Mouse (Mus musculus): ENCODE measurements around the gene Gm49721. TPM values are rescaled to one million over a fixed set of nuclear protein-coding genes. Genes with fewer than 3 reads are reported as not detected.
A peak's percentile ranks its signal among the peaks of the same experiment; 100 is the strongest.
"Not testable (repeated sequence)": the region's sequence is repeated elsewhere in the genome, so short reads cannot be mapped to it uniquely, and the experiment has no call there.

The Gm49721 gene
- polyA plus RNA-seq, 1 experiment from 2014 or later: 0.35 TPM

GRCm38 (mm10) chr17:6972836-6973396 lies 5.8 kb upstream of the Gm49721 start:
- H3K36me3 ChIP-seq (ENCODE audit: control insufficient read depth, insufficient read depth, low read length); H3K27ac ChIP-seq (ENCODE audit: low read depth, low read length); ATAC-seq; H3K4me1 ChIP-seq (ENCODE audit: control insufficient read depth, insufficient read depth, low read depth, low read length); H3K4me3 ChIP-seq (ENCODE audit: low read length); H3K27me3 ChIP-seq (replicated peaks; ENCODE audit: control insufficient read depth, insufficient read depth, low read length); H3K9me3 ChIP-seq (ENCODE audit: control insufficient read depth, low read length); H3K9ac ChIP-seq (ENCODE audit: low read depth, low read length); H3K4me2 ChIP-seq (ENCODE audit: low read length): not testable (repeated sequence)
- WGBS: 44% methylated on average over 3 of the region's 4 CpGs

- not testable (repeated sequence) for H3K27ac ChIP-seq (ENCODE audit: low read depth, low read length); H3K36me3 ChIP-seq (ENCODE audit: control insufficient read depth, insufficient read depth, low read length); H3K9me3 ChIP-seq (ENCODE audit: control insufficient read depth, low read length); H3K27me3 ChIP-seq (replicated peaks; ENCODE audit: control insufficient read depth, insufficient read depth, low read length); H3K4me2 ChIP-seq (ENCODE audit: low read length); H3K9ac ChIP-seq (ENCODE audit: low read depth, low read length); ATAC-seq; H3K4me3 ChIP-seq (ENCODE audit: low read length); H3K4me1 ChIP-seq (ENCODE audit: control insufficient read depth, insufficient read depth, low read depth, low read length)
- 79% methylated on average over 3 of the region's 3 CpGs for WGBS
Measured at GRCm38 (mm10) chr17:6974985-6975384, 3.7 kb upstream of the Gm49721 start.

GRCm38 (mm10) chr17:6979380-6979779 lies 676 bp downstream of the Gm49721 start:
- ATAC-seq; H3K27ac ChIP-seq (ENCODE audit: low read depth, low read length); H3K9me3 ChIP-seq (ENCODE audit: control insufficient read depth, low read length); H3K36me3 ChIP-seq (ENCODE audit: control insufficient read depth, insufficient read depth, low read length); H3K4me1 ChIP-seq (ENCODE audit: control insufficient read depth, insufficient read depth, low read depth, low read length); H3K27me3 ChIP-seq (replicated peaks; ENCODE audit: control insufficient read depth, insufficient read depth, low read length): not testable (repeated sequence)
- H3K4me2 ChIP-seq (ENCODE audit: low read length): peak overlapping the region; percentile 62
- 20% methylated on average over 4 of the region's 5 CpGs for whole genome bisulfite sequencing
- peak overlapping the region; percentile 50 for H3K4me3 ChIP-seq (ENCODE audit: low read length)
- H3K9ac ChIP-seq (ENCODE audit: low read depth, low read length): peak overlapping the region; percentile 65

GRCm38 (mm10) chr17:6980144-6980543 lies 1.4 kb downstream of the Gm49721 start:
- ATAC-seq; H3K27me3 ChIP-seq (replicated peaks; ENCODE audit: control insufficient read depth, insufficient read depth, low read length): not testable (repeated sequence)
- WGBS: 97% methylated on average over 5 of the region's 8 CpGs

GRCm38 (mm10) chr17:6986118-6986517 lies 7.4 kb downstream of the Gm49721 start:
- H3K4me1 ChIP-seq (ENCODE audit: control insufficient read depth, insufficient read depth, low read depth, low read length); H3K36me3 ChIP-seq (ENCODE audit: control insufficient read depth, insufficient read depth, low read length); H3K4me2 ChIP-seq (ENCODE audit: low read length); H3K27me3 ChIP-seq (replicated peaks; ENCODE audit: control insufficient read depth, insufficient read depth, low read length); H3K27ac ChIP-seq (ENCODE audit: low read depth, low read length); H3K9me3 ChIP-seq (ENCODE audit: control insufficient read depth, low read length); ATAC-seq; H3K9ac ChIP-seq (ENCODE audit: low read depth, low read length); H3K4me3 ChIP-seq (ENCODE audit: low read length): not testable (repeated sequence)
- 93% methylated on average over 1 of the region's 1 CpGs for WGBS

More at GRCm38 (mm10) chr17:6980144-6980543, 1.4 kb downstream of the Gm49721 start:
- not testable (repeated sequence) for H3K4me1 ChIP-seq (ENCODE audit: control insufficient read depth, insufficient read depth, low read depth, low read length); H3K4me2 ChIP-seq (ENCODE audit: low read length); H3K9me3 ChIP-seq (ENCODE audit: control insufficient read depth, low read length); H3K9ac ChIP-seq (ENCODE audit: low read depth, low read length); H3K27ac ChIP-seq (ENCODE audit: low read depth, low read length); H3K36me3 ChIP-seq (ENCODE audit: control insufficient read depth, insufficient read depth, low read length); H3K4me3 ChIP-seq (ENCODE audit: low read length)

GRCm38 (mm10) chr17:6995504-6995903 lies 16.8 kb downstream of the Gm49721 start:
- no CpG with 5 or more reads among the region's 6 CpGs for WGBS
- not testable (repeated sequence) for H3K4me3 ChIP-seq (ENCODE audit: low read length); H3K4me1 ChIP-seq (ENCODE audit: control insufficient read depth, insufficient read depth, low read depth, low read length); H3K9me3 ChIP-seq (ENCODE audit: control insufficient read depth, low read length); H3K27ac ChIP-seq (ENCODE audit: low read depth, low read length); H3K9ac ChIP-seq (ENCODE audit: low read depth, low read length); H3K4me2 ChIP-seq (ENCODE audit: low read length); H3K36me3 ChIP-seq (ENCODE audit: control insufficient read depth, insufficient read depth, low read length); H3K27me3 ChIP-seq (replicated peaks; ENCODE audit: control insufficient read depth, insufficient read depth, low read length)
- ATAC-seq: peak; percentile 63; the same call in 1 of the 2 replicates

GRCm38 (mm10) chr17:6996826-6997225 lies 18.1 kb downstream of the Gm49721 start:
- H3K27me3 ChIP-seq (replicated peaks; ENCODE audit: control insufficient read depth, insufficient read depth, low read length); H3K9ac ChIP-seq (ENCODE audit: low read depth, low read length); H3K4me3 ChIP-seq (ENCODE audit: low read length); H3K27ac ChIP-seq (ENCODE audit: low read depth, low read length); H3K36me3 ChIP-seq (ENCODE audit: control insufficient read depth, insufficient read depth, low read length); H3K4me2 ChIP-seq (ENCODE audit: low read length); H3K9me3 ChIP-seq (ENCODE audit: control insufficient read depth, low read length); H3K4me1 ChIP-seq (ENCODE audit: control insufficient read depth, insufficient read depth, low read depth, low read length); ATAC-seq: not testable (repeated sequence)
- 86% methylated on average over 8 of the region's 8 CpGs for WGBS

GRCm38 (mm10) chr17:6997778-6998490 lies 19.2 kb downstream of the Gm49721 start:
- H3K27ac ChIP-seq (ENCODE audit: low read depth, low read length); H3K4me1 ChIP-seq (ENCODE audit: control insufficient read depth, insufficient read depth, low read depth, low read length); H3K4me3 ChIP-seq (ENCODE audit: low read length); H3K36me3 ChIP-seq (ENCODE audit: control insufficient read depth, insufficient read depth, low read length); H3K4me2 ChIP-seq (ENCODE audit: low read length); H3K27me3 ChIP-seq (replicated peaks; ENCODE audit: control insufficient read depth, insufficient read depth, low read length); H3K9me3 ChIP-seq (ENCODE audit: control insufficient read depth, low read length); H3K9ac ChIP-seq (ENCODE audit: low read depth, low read length): not testable (repeated sequence)
- 100% methylated on average over 1 of the region's 7 CpGs for WGBS
- peak; percentile 50; the same call in 1 of the 2 replicates for ATAC-seq

- not testable (repeated sequence) for H3K9me3 ChIP-seq (ENCODE audit: control insufficient read depth, low read length); ATAC-seq; H3K9ac ChIP-seq (ENCODE audit: low read depth, low read length); H3K36me3 ChIP-seq (ENCODE audit: control insufficient read depth, insufficient read depth, low read length); H3K27ac ChIP-seq (ENCODE audit: low read depth, low read length); H3K4me2 ChIP-seq (ENCODE audit: low read length); H3K27me3 ChIP-seq (replicated peaks; ENCODE audit: control insufficient read depth, insufficient read depth, low read length); H3K4me1 ChIP-seq (ENCODE audit: control insufficient read depth, insufficient read depth, low read depth, low read length); H3K4me3 ChIP-seq (ENCODE audit: low read length)
- 85% methylated on average over 7 of the region's 12 CpGs for WGBS
Measured at GRCm38 (mm10) chr17:7001790-7002585, 23.3 kb downstream of the Gm49721 start.
